Mouse (Mus musculus): ENCODE measurements around the gene Col17a1.

- TF ChIP-seq CTCF (IDR thresholded peaks at IDR 0.05; ENCODE audit: borderline replicate concordance, extremely low read depth, insufficient read depth, insufficient read length) (no peak), POLR2A (IDR thresholded peaks at IDR 0.05; ENCODE audit: borderline replicate concordance, extremely low read depth, insufficient read depth, insufficient read length, poor library complexity, severe bottlenecking) (no peak)
These were observed 83.4 kb downstream of the Col17a1 start for GRCm38 (mm10) chr19:47608513-47608912.
